Mouse (Mus musculus) embryonic facial prominence, embryonic 14.5 days (tissue): ENCODE measurements at regions not wholly inside any gene's neighbourhood (a gene's known extent, or its start where the extent isn't known, plus 50 kb on each side); places are given as distances from the start of the nearest gene placed in this dataset.

Source experiments
- ATAC-seq: fragments of 200-750 bp; cut with Nextera tagmentation; 2 replicates; pipeline ENCODE4 v1.8.0; 2017; ENCODE audit warnings: low read depth, moderate number of reproducible peaks, moderate TSS enrichment
- DNase-seq: peaks from one replicate; pipeline ENCODE4 v3.0.0-alpha.2; 2015; ENCODE audit warnings: low spot score
- H3K27ac ChIP-seq: fragments of 300-500 bp; sonication (generic); replicated peaks from 2 replicates; pipeline ENCODE4 v1.5.1; 2014; ENCODE audit warnings: low read depth, mild to moderate bottlenecking, low read length, moderate library complexity
- H3K27me3 ChIP-seq: fragments of 300-500 bp; sonication (generic); replicated peaks from 2 replicates; pipeline ENCODE4 v1.6.1; 2014; ENCODE audit warnings: low read length; ENCODE audit not compliant: control insufficient read depth, insufficient read depth
- H3K36me3 ChIP-seq: fragments of 300-500 bp; sonication (generic); 2 replicates; pipeline ENCODE4 v1.6.1; 2014; ENCODE audit warnings: low read length, mixed read lengths; ENCODE audit not compliant: control insufficient read depth, insufficient read depth
- H3K4me1 ChIP-seq: fragments of 300-500 bp; sonication (generic); 2 replicates; pipeline ENCODE4 v1.6.1; 2014; ENCODE audit warnings: antibody characterized with exemption, low read length; ENCODE audit not compliant: control insufficient read depth, insufficient read depth
- H3K4me2 ChIP-seq: fragments of 300-500 bp; sonication (generic); 2 replicates; pipeline ENCODE4 v1.6.1; 2014; ENCODE audit warnings: low read depth, mild to moderate bottlenecking, low read length, moderate library complexity, mixed read lengths
- H3K4me3 ChIP-seq: fragments of 300-500 bp; sonication (generic); 2 replicates; pipeline ENCODE4 v1.5.1; 2014; ENCODE audit warnings: low read depth, mild to moderate bottlenecking, low read length
- H3K9ac ChIP-seq: fragments of 300-500 bp; sonication (generic); 2 replicates; pipeline ENCODE4 v1.6.1; 2014; ENCODE audit warnings: low read depth, mild to moderate bottlenecking, low read length, moderate library complexity, mixed read lengths
- H3K9me3 ChIP-seq: fragments of 300-500 bp; sonication (generic); 2 replicates; pipeline ENCODE4 v1.6.1; 2016; ENCODE audit warnings: low read length; ENCODE audit not compliant: control insufficient read depth
- WGBS: fragments of 180-500 bp; shearing (Covaris S2); extraction: QIAGEN DNeasy Blood & Tissue Kit; methylation state at CpG from one replicate; pipeline ENCODE4 v1.1.7; 2014; 5-methylcytosine and 5-hydroxymethylcytosine counted together

GRCm38 (mm10) chr2:178967584-178968365 is 474.5 kb upstream of the Cdh4 start:
- Histone ChIP-seq H3K4me1 (no peaks in the 10 kb centered on the region), H3K36me3 (no peaks in the 10 kb centered on the region), H3K9ac (no peak overlapping the region), H3K27me3 (no peaks in the 10 kb centered on the region), H3K4me2 (no peak overlapping the region), H3K4me3 (no peak overlapping the region), H3K9me3 (no peaks in the 10 kb centered on the region), H3K27ac (peak overlapping the region; percentile 22; the same call in 1 of the 2 replicates)
- WGBS, result 37% methylated on average over 11 of the region's 11 CpGs
- ATAC-seq (peak; percentile 70), DNase-seq (peak; percentile 75)

- 55% methylated on average over 10 of the region's 10 CpGs for WGBS
- Histone ChIP-seq H3K4me3 (no peak overlapping the region), H3K4me1 (no peaks in the 10 kb centered on the region), H3K27ac (no peak overlapping the region), H3K4me2 (no peak overlapping the region), H3K9ac (no peak overlapping the region), H3K27me3 (no peaks in the 10 kb centered on the region), H3K36me3 (no peaks in the 10 kb centered on the region), H3K9me3 (no peaks in the 10 kb centered on the region)
- DNase-seq, result no peak
- no peak for ATAC-seq
These were observed 472.5 kb upstream of the Cdh4 start for GRCm38 (mm10) chr2:178969732-178970131.

GRCm38 (mm10) chr2:178975366-178975765 is 466.9 kb upstream of the Cdh4 start:
- Histone ChIP-seq H3K9ac (no peak overlapping the region), H3K27me3 (no peaks in the 10 kb centered on the region), H3K36me3 (no peaks in the 10 kb centered on the region), H3K27ac (no peak overlapping the region), H3K4me1 (no peaks in the 10 kb centered on the region), H3K4me3 (no peak overlapping the region), H3K9me3 (no peaks in the 10 kb centered on the region), H3K4me2 (no peak overlapping the region)
- DNase-seq, result no peak
- no peak for ATAC-seq
- 89% methylated on average over 4 of the region's 4 CpGs for WGBS

GRCm38 (mm10) chr2:178976046-178976445 is 466.2 kb upstream of the Cdh4 start:
- no peaks in the 10 kb centered on the region for H3K4me1 ChIP-seq
- WGBS, result 66% methylated on average over 6 of the region's 6 CpGs
- H3K9me3 ChIP-seq, result no peaks in the 10 kb centered on the region
- no peaks in the 10 kb centered on the region for H3K27me3 ChIP-seq
- H3K4me3 ChIP-seq, result no peak overlapping the region
- H3K9ac ChIP-seq, result no peak overlapping the region
- no peak overlapping the region for H3K27ac ChIP-seq
- DNase-seq, result no peak
- no peaks in the 10 kb centered on the region for H3K36me3 ChIP-seq
- H3K4me2 ChIP-seq, result no peak overlapping the region
- no peak for ATAC-seq

- 53% methylated on average over 3 of the region's 3 CpGs for WGBS
- H3K4me2 ChIP-seq, result no peak overlapping the region
- no peak for DNase-seq
These were observed 465.7 kb upstream of the Cdh4 start for GRCm38 (mm10) chr2:178976495-178976894.

GRCm38 (mm10) chr2:178979451-178979850 is 462.8 kb upstream of the Cdh4 start:
- Histone ChIP-seq H3K9me3 (no peaks in the 10 kb centered on the region), H3K4me1 (0 out of 2 replicates have a peak, but pooled peaks cover 5% of the 10 kb centered on the region), H3K9ac (no peak overlapping the region), H3K4me3 (no peak overlapping the region), H3K4me2 (no peak overlapping the region), H3K36me3 (no peaks in the 10 kb centered on the region), H3K27ac (no peak overlapping the region), H3K27me3 (no peaks in the 10 kb centered on the region)
- ATAC-seq (no peak), DNase-seq (no peak)
- WGBS, result 92% methylated on average over 9 of the region's 9 CpGs

More at GRCm38 (mm10) chr2:178976495-178976894, 465.7 kb upstream of the Cdh4 start:
- H3K4me1 ChIP-seq, result no peaks in the 10 kb centered on the region
- H3K9me3 ChIP-seq, result no peaks in the 10 kb centered on the region
- no peak for ATAC-seq
- H3K36me3 ChIP-seq, result no peaks in the 10 kb centered on the region
- no peak overlapping the region for H3K4me3 ChIP-seq
- H3K9ac ChIP-seq, result no peak overlapping the region
- no peak overlapping the region for H3K27ac ChIP-seq
- H3K27me3 ChIP-seq, result no peaks in the 10 kb centered on the region

- H3K4me2 ChIP-seq, result no peak overlapping the region
- ATAC-seq, result no peak
- H3K36me3 ChIP-seq, result no peaks in the 10 kb centered on the region
- no peaks in the 10 kb centered on the region for H3K27me3 ChIP-seq
- 38% methylated on average over 7 of the region's 7 CpGs for WGBS
- no peaks in the 10 kb centered on the region for H3K9me3 ChIP-seq
- peak; percentile 37 for DNase-seq
- H3K4me1 ChIP-seq, result peaks cover 8% of the 10 kb centered on the region
- H3K4me3 ChIP-seq, result no peak overlapping the region
- H3K27ac ChIP-seq, result 0 out of 2 replicates have a peak overlapping the region, but pooled peaks have one; percentile 40
- no peak overlapping the region for H3K9ac ChIP-seq
These were observed 460.3 kb upstream of the Cdh4 start for GRCm38 (mm10) chr2:178981736-178982502.

- no peak for DNase-seq
- H3K27ac ChIP-seq, result no peak overlapping the region
- ATAC-seq, result no peak
- H3K9ac ChIP-seq, result no peak overlapping the region
- H3K4me2 ChIP-seq, result no peak overlapping the region
- WGBS, result 91% methylated on average over 7 of the region's 8 CpGs
- H3K4me1 ChIP-seq, result peaks cover 8% of the 10 kb centered on the region
- H3K9me3 ChIP-seq, result no peaks in the 10 kb centered on the region
- H3K27me3 ChIP-seq, result no peaks in the 10 kb centered on the region; the same call in 1 of the 2 replicates
- H3K4me3 ChIP-seq, result no peak overlapping the region
- H3K36me3 ChIP-seq, result no peaks in the 10 kb centered on the region
These were observed 458.4 kb upstream of the Cdh4 start for GRCm38 (mm10) chr2:178983801-178984200.
